Mouse (Mus musculus): ENCODE measurements around the gene 4933411K16Rik. TPM values are rescaled to one million over a fixed set of nuclear protein-coding genes. Genes with fewer than 3 reads are reported as not detected.

Gene 4933411K16Rik
- polyA plus RNA-seq, 1 experiment from 2014 or later, result 0.15 TPM

GRCm38 (mm10) chr19:42033611-42034010 is 18.4 kb upstream of the 4933411K16Rik start:
- Histone ChIP-seq H3K9me3 (ENCODE audit: control insufficient read depth, low read length) (no peaks in the 10 kb centered on the region), H3K4me3 (ENCODE audit: low read depth, low read length) (no peak overlapping the region), H3K27me3 (ENCODE audit: control insufficient read depth, insufficient read depth, low read length) (no peaks in the 10 kb centered on the region), H3K4me1 (ENCODE audit: control insufficient read depth, insufficient read depth, low read length) (no peaks in the 10 kb centered on the region), H3K9ac (replicated peaks; ENCODE audit: low read depth, low read length) (no peak overlapping the region), H3K4me2 (ENCODE audit: low read depth, low read length) (no peak overlapping the region), H3K36me3 (ENCODE audit: control insufficient read depth, insufficient read depth, low read length) (no peaks in the 10 kb centered on the region), H3K27ac (ENCODE audit: low read depth, low read length) (no peak overlapping the region)
- ATAC-seq (ENCODE audit: low read depth), result no peak
- WGBS, result 86% methylated on average over 14 of the region's 14 CpGs

- Histone ChIP-seq H3K9ac (replicated peaks; ENCODE audit: low read depth, low read length) (no peak overlapping the region), H3K9me3 (ENCODE audit: control insufficient read depth, low read length) (no peaks in the 10 kb centered on the region), H3K4me1 (ENCODE audit: control insufficient read depth, insufficient read depth, low read length) (no peaks in the 10 kb centered on the region), H3K27ac (ENCODE audit: low read depth, low read length) (no peak overlapping the region), H3K4me2 (ENCODE audit: low read depth, low read length) (no peak overlapping the region), H3K36me3 (ENCODE audit: control insufficient read depth, insufficient read depth, low read length) (no peaks in the 10 kb centered on the region), H3K27me3 (ENCODE audit: control insufficient read depth, insufficient read depth, low read length) (no peaks in the 10 kb centered on the region), H3K4me3 (ENCODE audit: low read depth, low read length) (no peak overlapping the region)
- WGBS, result 78% methylated on average over 9 of the region's 9 CpGs
- no peak for ATAC-seq (ENCODE audit: low read depth)
Measured at GRCm38 (mm10) chr19:42034146-42034775, 17.8 kb upstream of the 4933411K16Rik start.

- no peaks in the 10 kb centered on the region for H3K9me3 ChIP-seq (ENCODE audit: control insufficient read depth, low read length)
Measured at GRCm38 (mm10) chr19:42034881-42035455, 17.1 kb upstream of the 4933411K16Rik start.

GRCm38 (mm10) chr19:42035456-42036248 is 16.4 kb upstream of the 4933411K16Rik start, which contains the start of gene Ankrd2:
Gene Ankrd2 (plus strand): TSS chr19:42036000.
- ATAC-seq (ENCODE audit: low read depth), result peak; percentile 81
- Histone ChIP-seq H3K4me1 (ENCODE audit: control insufficient read depth, insufficient read depth, low read length) (no peaks in the 10 kb centered on the region), H3K9me3 (ENCODE audit: control insufficient read depth, low read length) (no peaks in the 10 kb centered on the region), H3K9ac (replicated peaks; ENCODE audit: low read depth, low read length) (no peak within 1 kb of the TSS), H3K4me2 (ENCODE audit: low read depth, low read length) (no peak within 1 kb of the TSS), H3K27ac (ENCODE audit: low read depth, low read length) (no peak within 1 kb of the TSS), H3K36me3 (ENCODE audit: control insufficient read depth, insufficient read depth, low read length) (no peaks in the 10 kb centered on the region), H3K4me3 (ENCODE audit: low read depth, low read length) (no peak within 1 kb of the TSS), H3K27me3 (ENCODE audit: control insufficient read depth, insufficient read depth, low read length) (no peaks in the 10 kb centered on the region)
- 63% methylated on average over 19 of the region's 19 CpGs for WGBS

More at GRCm38 (mm10) chr19:42034881-42035455, 17.1 kb upstream of the 4933411K16Rik start:
- 56% methylated on average over 11 of the region's 11 CpGs for whole genome bisulfite sequencing
- Histone ChIP-seq H3K36me3 (ENCODE audit: control insufficient read depth, insufficient read depth, low read length) (no peaks in the 10 kb centered on the region), H3K4me2 (ENCODE audit: low read depth, low read length) (no peak overlapping the region), H3K4me3 (ENCODE audit: low read depth, low read length) (no peak overlapping the region), H3K27me3 (ENCODE audit: control insufficient read depth, insufficient read depth, low read length) (no peaks in the 10 kb centered on the region), H3K9ac (replicated peaks; ENCODE audit: low read depth, low read length) (no peak overlapping the region), H3K4me1 (ENCODE audit: control insufficient read depth, insufficient read depth, low read length) (no peaks in the 10 kb centered on the region), H3K27ac (ENCODE audit: low read depth, low read length) (no peak overlapping the region)
- peak; percentile 52; the same call in 1 of the 2 replicates for ATAC-seq (ENCODE audit: low read depth)

- no peak overlapping the region for H3K27ac ChIP-seq (ENCODE audit: low read depth, low read length)
- 81% methylated on average over 3 of the region's 3 CpGs for WGBS
- no peaks in the 10 kb centered on the region for H3K9me3 ChIP-seq (ENCODE audit: control insufficient read depth, low read length)
- no peak overlapping the region for H3K4me3 ChIP-seq (ENCODE audit: low read depth, low read length)
- no peaks in the 10 kb centered on the region for H3K27me3 ChIP-seq (ENCODE audit: control insufficient read depth, insufficient read depth, low read length)
- H3K4me1 ChIP-seq (ENCODE audit: control insufficient read depth, insufficient read depth, low read length), result no peaks in the 10 kb centered on the region
- ATAC-seq (ENCODE audit: low read depth), result no peak
- H3K9ac ChIP-seq (replicated peaks; ENCODE audit: low read depth, low read length), result no peak overlapping the region
- H3K36me3 ChIP-seq (ENCODE audit: control insufficient read depth, insufficient read depth, low read length), result no peaks in the 10 kb centered on the region
- H3K4me2 ChIP-seq (ENCODE audit: low read depth, low read length), result no peak overlapping the region
Measured at GRCm38 (mm10) chr19:42036357-42036756, 15.7 kb upstream of the 4933411K16Rik start.

GRCm38 (mm10) chr19:42037167-42037702 is 14.8 kb upstream of the 4933411K16Rik start:
- Histone ChIP-seq H3K4me2 (ENCODE audit: low read depth, low read length) (no peak overlapping the region), H3K4me1 (ENCODE audit: control insufficient read depth, insufficient read depth, low read length) (no peaks in the 10 kb centered on the region), H3K4me3 (ENCODE audit: low read depth, low read length) (no peak overlapping the region), H3K27ac (ENCODE audit: low read depth, low read length) (no peak overlapping the region), H3K9ac (replicated peaks; ENCODE audit: low read depth, low read length) (no peak overlapping the region), H3K9me3 (ENCODE audit: control insufficient read depth, low read length) (no peaks in the 10 kb centered on the region), H3K27me3 (ENCODE audit: control insufficient read depth, insufficient read depth, low read length) (no peaks in the 10 kb centered on the region), H3K36me3 (ENCODE audit: control insufficient read depth, insufficient read depth, low read length) (no peaks in the 10 kb centered on the region)
- ATAC-seq (ENCODE audit: low read depth), result no peak
- 85% methylated on average over 11 of the region's 11 CpGs for WGBS

GRCm38 (mm10) chr19:42038310-42038709 is 13.7 kb upstream of the 4933411K16Rik start:
- Histone ChIP-seq H3K36me3 (ENCODE audit: control insufficient read depth, insufficient read depth, low read length) (no peaks in the 10 kb centered on the region), H3K9ac (replicated peaks; ENCODE audit: low read depth, low read length) (no peak overlapping the region), H3K27me3 (ENCODE audit: control insufficient read depth, insufficient read depth, low read length) (no peaks in the 10 kb centered on the region), H3K4me2 (ENCODE audit: low read depth, low read length) (no peak overlapping the region), H3K27ac (ENCODE audit: low read depth, low read length) (no peak overlapping the region), H3K9me3 (ENCODE audit: control insufficient read depth, low read length) (no peaks in the 10 kb centered on the region), H3K4me1 (ENCODE audit: control insufficient read depth, insufficient read depth, low read length) (no peaks in the 10 kb centered on the region), H3K4me3 (ENCODE audit: low read depth, low read length) (no peak overlapping the region)
- no peak for ATAC-seq (ENCODE audit: low read depth)
- 92% methylated on average over 12 of the region's 12 CpGs for WGBS

GRCm38 (mm10) chr19:42043988-42044387 is 8.1 kb upstream of the 4933411K16Rik start:
- no peak for ATAC-seq (ENCODE audit: low read depth)
- no peaks in the 10 kb centered on the region for H3K4me1 ChIP-seq (ENCODE audit: control insufficient read depth, insufficient read depth, low read length)
- no peak overlapping the region for H3K4me2 ChIP-seq (ENCODE audit: low read depth, low read length)
- H3K27ac ChIP-seq (ENCODE audit: low read depth, low read length), result no peak overlapping the region
- WGBS, result 94% methylated on average over 6 of the region's 6 CpGs
- no peaks in the 10 kb centered on the region for H3K27me3 ChIP-seq (ENCODE audit: control insufficient read depth, insufficient read depth, low read length)
- H3K36me3 ChIP-seq (ENCODE audit: control insufficient read depth, insufficient read depth, low read length), result no peaks in the 10 kb centered on the region
- no peak overlapping the region for H3K4me3 ChIP-seq (ENCODE audit: low read depth, low read length)
- no peaks in the 10 kb centered on the region for H3K9me3 ChIP-seq (ENCODE audit: control insufficient read depth, low read length)
- no peak overlapping the region for H3K9ac ChIP-seq (replicated peaks; ENCODE audit: low read depth, low read length)

All from neural tube, embryonic 14.5 days (tissue).